Mouse (Mus musculus) cerebellum, postnatal 36 days (tissue): ENCODE results near the gene Sfrp4.

ENCODE experiments used
- DNase-seq, 2 experiments: peaks; one replicate each; pipeline ENCODE4 v3.0.0; 2021 to 2022; ENCODE audit warnings: mixed read lengths in 2 of 2

Gene Sfrp4

DNA sequence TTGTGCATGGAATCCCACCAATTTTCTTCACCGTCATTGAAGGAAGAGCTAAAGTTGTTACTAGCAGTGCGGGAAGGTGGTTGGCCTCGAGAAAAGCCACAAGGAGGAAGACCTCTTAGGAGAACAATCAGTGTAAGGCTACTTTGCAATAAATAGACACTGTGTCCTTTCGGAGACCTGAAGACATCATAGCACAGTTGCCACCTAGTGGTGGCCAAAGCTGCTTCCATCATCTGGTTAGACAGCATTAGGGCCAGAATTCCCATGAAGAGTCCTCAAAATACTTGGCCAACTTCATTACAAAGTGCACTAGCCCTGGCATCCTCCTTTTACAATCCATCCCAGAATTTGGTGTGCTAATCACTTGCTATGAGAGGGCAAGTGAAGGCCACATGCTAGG, 13.2 kb downstream of the Sfrp4 start:
- peak; percentile 34 to 40 for DNase-seq

DNA sequence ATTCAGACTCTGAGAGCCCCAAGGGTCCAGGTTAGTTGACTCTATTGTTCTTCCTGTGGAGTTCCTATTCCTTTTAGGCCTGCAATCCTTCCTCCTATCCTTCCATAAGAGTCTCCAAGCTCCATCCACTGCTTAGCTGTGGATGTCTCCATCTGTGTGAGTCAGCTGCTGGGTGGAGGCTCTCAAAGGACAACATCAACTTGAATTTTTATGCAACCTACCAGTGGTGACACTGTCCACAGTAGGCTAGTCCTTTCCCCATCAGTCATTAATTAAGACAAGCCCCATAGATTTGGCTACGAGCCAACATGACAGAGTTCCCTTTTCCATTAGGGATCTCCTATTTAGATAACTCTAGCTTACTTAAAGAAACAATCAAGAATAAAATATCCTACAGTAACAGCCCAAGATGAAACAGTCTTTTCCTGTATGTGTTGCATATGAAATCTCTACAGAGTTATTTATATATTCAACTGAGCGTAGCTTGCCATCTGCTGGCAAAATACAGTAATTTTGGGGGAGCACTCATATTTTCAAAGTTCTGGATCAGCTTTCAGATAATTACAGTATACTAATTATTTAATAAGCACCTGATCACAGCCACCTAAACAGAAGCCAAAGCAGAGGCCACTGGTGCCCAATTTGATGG, 17.4 kb downstream of the Sfrp4 start:
- DNase-seq: no peak

DNA sequence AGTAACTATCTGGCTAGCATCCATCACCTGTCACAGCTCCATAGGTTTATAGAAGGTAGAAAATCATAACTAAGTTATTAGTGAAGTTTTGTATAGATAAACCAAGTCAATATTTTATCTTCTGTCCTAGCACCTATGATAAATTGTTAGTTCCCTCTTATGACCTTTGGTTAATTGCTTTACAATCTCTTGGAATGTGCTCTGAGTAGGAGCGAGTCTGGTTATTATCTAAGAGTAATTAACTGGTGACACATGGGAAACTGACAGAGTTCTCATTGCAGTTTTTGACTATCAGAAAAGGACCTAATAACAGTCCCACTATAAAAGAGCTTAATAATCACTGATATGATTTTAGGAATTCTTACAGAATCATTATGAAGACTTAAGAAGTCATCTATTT, 20.6 kb downstream of the Sfrp4 start:
- DNase-seq: no peak

DNA sequence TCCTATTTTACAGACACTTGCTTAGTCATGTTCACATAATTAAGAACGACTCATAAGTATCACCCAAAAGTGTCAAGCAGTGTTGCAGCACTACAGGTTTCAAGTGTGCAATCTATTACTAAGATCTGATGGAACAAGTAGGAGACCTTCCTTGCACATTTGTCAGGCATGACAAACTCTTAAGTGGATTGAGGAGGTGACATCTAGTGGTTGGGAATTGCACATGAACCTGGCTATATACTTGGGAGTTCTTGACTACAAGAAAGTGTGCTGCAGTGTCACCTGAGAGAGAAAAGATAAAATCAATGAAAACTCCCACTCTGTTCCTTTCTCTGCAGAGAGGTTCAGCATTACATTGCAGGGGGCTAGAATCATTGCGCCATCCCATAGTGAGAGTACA, 21.3 kb downstream of the Sfrp4 start:
- no peak for DNase-seq

DNA sequence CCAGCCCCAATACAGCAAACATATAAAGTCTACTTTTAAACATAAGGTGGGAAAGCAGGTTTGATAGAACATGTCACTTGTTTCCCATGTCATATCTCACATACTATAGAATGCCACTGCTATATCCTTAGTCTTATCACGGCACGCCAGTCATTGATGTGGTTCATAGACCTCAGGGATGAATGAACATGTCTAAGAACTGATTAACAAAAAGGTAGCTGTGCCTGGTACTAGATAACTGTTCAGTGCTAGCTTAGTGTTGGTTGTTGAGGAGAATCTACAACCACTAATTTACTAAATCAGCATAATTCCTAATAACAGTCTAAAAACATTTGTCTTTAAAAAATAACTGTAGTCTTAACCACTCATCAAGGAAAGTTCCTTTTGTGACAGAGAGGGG, 26.9 kb downstream of the Sfrp4 start:
- no peak for DNase-seq

DNA sequence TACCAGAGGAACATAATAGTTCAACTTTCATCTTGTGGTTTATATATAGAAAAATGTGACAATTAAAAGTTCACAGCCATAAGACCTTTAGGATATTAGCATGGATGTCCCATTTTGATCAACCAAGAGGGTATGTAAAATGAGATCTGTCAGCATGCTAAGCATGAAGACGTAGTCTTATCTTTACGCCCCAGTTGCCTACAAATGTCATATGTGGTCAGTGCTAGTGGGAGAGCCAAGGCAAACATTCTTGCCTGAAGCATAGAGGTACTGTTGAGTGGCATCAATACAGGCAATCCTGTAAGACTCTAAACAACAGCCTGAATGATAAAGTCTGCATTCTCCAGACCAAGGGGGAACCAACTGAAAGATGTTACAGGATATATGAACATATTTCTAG, 29.5 kb downstream of the Sfrp4 start:
- DNase-seq: no peak

DNA sequence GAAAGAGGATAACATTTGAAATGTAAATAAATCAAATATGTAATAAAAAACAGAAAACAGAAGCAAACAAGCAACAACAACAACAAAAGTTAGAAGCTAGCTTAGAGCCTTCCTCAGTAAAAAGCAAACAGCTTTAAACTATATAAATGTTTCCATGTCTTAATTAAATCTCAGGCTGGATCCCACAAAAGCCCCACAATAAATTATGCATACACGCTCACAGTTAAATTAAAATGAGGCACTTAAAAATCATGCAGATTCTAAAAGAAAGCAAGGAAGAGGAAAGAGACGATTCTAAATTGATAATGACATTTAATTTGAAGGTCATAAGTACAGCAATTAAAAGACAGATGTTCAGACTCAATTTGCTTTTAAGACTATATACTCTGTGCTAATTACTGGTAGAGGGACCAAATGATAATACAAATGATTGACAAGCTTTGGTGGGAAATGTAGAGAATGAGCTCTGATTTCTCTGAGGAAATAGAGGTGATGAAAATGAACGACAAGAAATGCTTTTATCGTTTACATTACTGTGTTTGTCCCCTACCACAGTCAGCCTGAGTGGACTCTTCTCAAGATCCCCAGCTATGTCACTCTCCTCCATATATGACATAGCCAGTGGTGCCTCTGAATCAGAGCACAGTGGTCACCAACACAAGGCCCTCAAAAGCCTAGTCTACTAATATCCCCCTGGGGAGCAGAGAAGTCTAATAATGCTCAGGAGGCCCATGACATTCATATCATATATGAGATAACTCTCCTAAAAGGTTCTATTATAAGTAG, 45.6 kb downstream of the Sfrp4 start:
- DNase-seq: no peak

DNA sequence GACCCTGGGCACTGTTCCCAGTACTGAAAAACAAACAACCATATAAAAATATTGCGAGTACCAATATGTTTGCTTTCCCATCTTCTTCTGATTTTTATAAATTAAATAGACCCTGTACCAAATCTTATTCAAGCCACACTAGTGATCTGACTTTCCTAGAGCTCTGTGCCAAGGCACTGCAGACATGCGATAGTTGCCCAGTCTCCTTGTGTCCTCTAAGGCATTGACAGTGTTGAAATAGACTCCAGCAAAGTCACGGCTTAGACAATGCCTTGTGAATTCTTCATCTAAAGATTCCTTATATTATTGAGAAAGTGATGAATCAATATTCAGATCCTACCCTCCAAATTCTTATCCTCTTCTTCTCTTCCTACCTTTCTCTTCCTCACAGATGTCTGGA, 51.1 kb downstream of the Sfrp4 start:
- no peak for DNase-seq

DNA sequence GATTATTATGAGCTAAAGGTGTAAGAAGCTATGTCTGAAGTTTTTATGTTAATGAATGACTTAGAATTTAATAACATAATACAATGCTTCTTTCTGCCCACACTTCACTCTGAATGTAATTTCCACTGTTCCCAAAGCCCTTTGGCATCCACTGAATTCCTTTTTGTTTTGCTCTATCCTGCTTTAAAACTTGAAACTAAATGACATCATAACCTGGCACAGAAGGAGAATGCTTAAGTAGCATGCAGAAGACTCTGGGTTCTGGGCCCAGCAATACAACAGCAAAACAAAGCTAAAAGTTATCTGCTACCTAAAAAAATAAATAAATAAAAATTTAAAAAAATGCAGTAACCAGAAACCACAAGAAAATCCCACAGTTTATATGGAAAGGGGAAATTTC, 51.7 kb downstream of the Sfrp4 start:
- DNase-seq: no peak
